Mouse (Mus musculus) layer of hippocampus, postnatal 10 days (tissue): ENCODE measurements around the gene Opcml. TPM values are rescaled to one million over a fixed set of nuclear protein-coding genes. Genes with fewer than 3 reads are reported as not detected.

ENCODE experiments used
- DNase-seq, 2 experiments: peaks; one replicate each; pipeline ENCODE4 v3.0.0; 2021; ENCODE audit warnings: low spot score in 2 of 2
- long read RNA-seq: library from polyadenylated mRNA; stranded (forward); transcript quantifications from one replicate; pipeline ENCODE4 v2.0.0, GENCODE M21; 2023
- total RNA-seq, 2 experiments: library from RNA; stranded (reverse); gene quantifications; 2 replicates each; pipeline ENCODE4 v1.2.3; 2021

The Opcml gene
- total RNA-seq = 100 to 1,000 TPM; 363 to 385 TPM
- long read RNA-seq, partial matches to known transcripts = 0 of 40 reads
- long read RNA-seq, other reads (novel, unspliced or antisense) = 40 of 40 reads

DNA sequence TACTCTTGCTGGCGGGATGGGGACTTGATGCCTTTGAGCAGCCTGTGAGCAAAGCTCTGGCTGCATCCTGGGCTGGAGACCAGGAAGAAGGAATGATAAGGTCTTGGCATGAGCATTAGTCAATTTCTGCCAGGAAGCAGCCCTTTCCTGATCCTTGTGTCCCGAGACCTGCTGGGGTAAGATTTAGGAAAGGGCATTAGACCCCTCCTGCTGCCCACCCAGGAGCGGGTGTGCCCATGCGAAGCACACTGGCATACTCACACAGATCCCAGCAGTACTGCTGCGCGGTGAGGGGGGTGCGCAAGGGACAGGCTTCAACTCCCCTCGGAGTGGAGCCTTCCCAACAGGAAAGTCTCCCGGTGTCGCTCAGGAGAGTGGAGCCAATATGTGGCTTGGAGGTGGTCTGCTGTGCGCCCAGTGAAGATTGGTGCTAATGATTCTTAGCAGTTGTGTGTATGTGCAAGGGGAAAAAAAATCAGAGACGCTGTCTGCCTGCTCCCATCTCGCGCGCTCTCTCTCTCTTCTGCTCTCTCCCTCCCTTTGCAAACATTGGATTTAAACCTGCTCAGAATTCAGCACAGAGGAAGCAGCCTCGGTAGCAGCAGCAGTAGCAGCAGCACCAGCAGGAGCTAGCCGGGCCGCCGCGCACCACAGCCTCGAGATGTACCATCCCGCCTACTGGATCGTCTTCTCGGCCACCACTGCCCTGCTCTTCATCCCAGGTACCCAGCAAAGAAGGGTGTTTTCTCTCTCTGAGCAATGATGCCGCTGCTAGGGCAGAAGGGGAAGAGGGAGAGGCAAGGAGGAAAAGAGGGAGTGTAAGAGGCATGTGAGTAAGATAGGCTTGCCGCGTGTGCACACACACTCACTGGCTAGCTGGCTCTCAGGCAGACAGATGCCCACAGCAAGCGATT, at the start of gene Opcml:
Gene Opcml (plus strand): TSS at position 51 of the 914 bp plus-strand sequence.
- DNase-seq = peak; percentile 66 to 69

DNA sequence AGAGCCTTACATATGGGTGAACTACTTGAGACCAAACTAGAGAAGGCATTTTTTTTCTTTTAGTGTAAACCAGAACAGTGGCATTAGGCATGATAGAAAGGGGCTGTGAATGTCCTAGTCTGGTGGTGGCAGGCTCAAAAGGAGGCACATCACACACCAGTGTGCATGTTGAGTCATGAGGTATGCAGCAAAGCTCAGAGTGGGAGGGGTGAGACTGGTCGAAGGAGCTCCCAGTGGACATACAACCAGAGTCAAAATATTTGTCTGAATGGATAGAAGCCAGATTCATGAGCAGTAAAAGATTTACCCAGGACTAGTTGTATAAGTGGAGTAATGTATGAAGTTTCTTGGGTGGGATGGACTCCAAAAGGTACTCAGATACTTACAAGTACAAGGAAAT, 31.9 kb upstream of the Opcml start:
- DNase-seq = no peak

DNA sequence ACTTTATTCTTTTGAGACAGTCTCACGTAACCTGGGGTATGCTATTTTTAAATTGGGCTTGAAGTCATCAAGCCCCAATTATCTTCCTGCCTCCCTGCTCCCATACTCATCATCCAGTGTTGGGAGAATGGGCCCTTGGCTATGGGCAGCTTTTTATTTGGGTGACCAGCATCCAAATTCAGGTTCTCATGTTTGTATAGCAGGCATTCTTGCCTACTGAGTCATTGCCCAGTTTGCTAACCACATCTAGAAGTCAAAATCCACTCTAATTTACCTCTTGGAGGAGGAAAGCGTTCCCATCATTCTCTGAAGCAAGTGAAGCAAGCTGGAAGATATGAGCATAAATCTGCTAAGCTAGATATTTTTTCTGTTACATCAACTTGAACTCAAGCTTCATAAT, 29.4 kb upstream of the Opcml start:
- no peak for DNase-seq

GRCm38 (mm10) chr9:27766446-27766845, 24.1 kb upstream of the Opcml start:
- DNase-seq = no peak

- peak in 1 of 2 experiments; percentile 16 for DNase-seq
Observed at GRCm38 (mm10) chr9:27767196-27767900, 23.2 kb upstream of the Opcml start.

GRCm38 (mm10) chr9:27768788-27769187, 21.8 kb upstream of the Opcml start:
- DNase-seq = no peak

GRCm38 (mm10) chr9:27781291-27781993, 9.1 kb upstream of the Opcml start:
- DNase-seq = no peak

GRCm38 (mm10) chr9:27781994-27782337, 8.6 kb upstream of the Opcml start:
- no peak for DNase-seq

GRCm38 (mm10) chr9:27791639-27791966, 1.0 kb downstream of the Opcml start:
- DNase-seq = no peak

DNA sequence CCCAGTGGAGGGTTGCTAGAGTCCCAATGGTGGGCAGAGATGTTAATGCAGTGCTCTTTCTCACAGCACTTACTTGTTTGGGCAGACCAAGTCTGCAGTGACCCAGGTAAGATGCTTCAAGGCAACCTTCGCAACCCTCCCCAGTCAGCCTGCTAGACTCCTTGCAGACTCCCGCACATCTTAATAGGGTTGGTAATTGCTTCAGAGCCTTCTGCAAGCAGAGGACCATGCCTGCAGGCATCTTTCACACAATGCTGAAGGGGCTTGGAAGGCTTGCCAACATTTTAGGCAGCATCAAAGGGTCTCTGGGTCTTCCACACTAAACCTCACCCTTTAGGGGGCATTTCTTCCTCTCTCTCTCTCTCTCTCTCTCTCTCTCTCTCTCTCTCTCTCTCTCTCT, 1.7 kb downstream of the Opcml start:
- peak in 1 of 2 experiments; percentile 23 for DNase-seq

GRCm38 (mm10) chr9:27792994-27793393, 2.4 kb downstream of the Opcml start:
- no peak for DNase-seq

GRCm38 (mm10) chr9:27796535-27796934, 6.0 kb downstream of the Opcml start:
- no peak for DNase-seq

GRCm38 (mm10) chr9:27800992-27801391, 10.4 kb downstream of the Opcml start:
- DNase-seq = no peak

- no peak for DNase-seq
Observed at GRCm38 (mm10) chr9:27801807-27802206, 11.2 kb downstream of the Opcml start.

- no peak for DNase-seq
Observed at GRCm38 (mm10) chr9:27802379-27802778, 11.8 kb downstream of the Opcml start.

DNA sequence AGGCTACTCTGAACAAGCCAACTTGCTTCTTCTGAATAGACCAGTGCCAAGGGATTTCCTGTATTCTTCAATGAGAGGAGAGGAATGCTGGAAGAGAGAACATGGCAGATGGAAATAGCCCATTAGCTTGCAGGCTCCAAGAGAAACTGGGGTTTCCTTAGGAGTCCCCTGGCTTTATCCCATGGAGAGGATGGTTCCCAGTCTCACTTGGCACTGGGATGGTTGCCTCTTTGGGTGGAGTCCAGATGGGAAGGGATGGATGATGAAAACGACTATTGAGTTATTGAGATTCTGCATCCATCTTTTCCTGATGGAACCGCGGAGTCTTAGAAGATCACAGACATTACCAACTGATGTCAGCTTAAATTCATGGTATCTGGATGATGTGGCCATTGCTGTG, 13.9 kb downstream of the Opcml start:
- DNase-seq = no peak

GRCm38 (mm10) chr9:27809741-27810140, 19.2 kb downstream of the Opcml start:
- DNase-seq = no peak

- no peak for DNase-seq
Observed at GRCm38 (mm10) chr9:27813207-27813790, 22.7 kb downstream of the Opcml start.

GRCm38 (mm10) chr9:27814161-27814560, 23.6 kb downstream of the Opcml start:
- DNase-seq = no peak

- no peak for DNase-seq
Observed at GRCm38 (mm10) chr9:27821197-27821596, 30.6 kb downstream of the Opcml start.

- DNase-seq = no peak
Observed at GRCm38 (mm10) chr9:27822681-27823080, 32.1 kb downstream of the Opcml start.
